Mouse (Mus musculus): ENCODE measurements around the gene Kcnj15. TPM values are rescaled to one million over a fixed set of nuclear protein-coding genes. Genes with fewer than 3 reads are reported as not detected.

Kcnj15 gene
- polyA plus RNA-seq, 1 experiment = 0.60 TPM

DNA sequence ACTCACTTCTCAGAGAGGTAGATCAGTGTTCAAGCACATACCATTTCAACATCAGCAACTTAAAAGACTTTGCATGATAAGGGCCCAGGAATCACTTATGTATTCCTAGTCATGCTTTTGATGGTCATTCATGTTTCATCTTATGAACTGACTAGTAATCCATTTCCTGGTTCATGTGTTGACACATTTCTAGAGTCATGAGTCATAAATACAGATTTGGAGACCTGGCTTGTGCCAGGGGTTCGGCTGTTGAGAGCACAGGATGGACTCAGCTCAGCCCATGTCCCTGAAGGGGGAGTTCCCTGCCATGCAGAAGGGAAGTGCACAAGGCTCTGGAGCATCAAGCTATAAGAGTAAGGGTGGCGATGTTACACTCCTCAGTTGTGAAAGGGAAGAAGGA lies 15.7 kb downstream of the Kcnj15 start:
- no peak for TF ChIP-seq CTCF (IDR thresholded peaks at IDR 0.05; ENCODE audit: control insufficient read depth, insufficient read depth, low read length)
- TF ChIP-seq POLR2A (IDR thresholded peaks at IDR 0.05; ENCODE audit: borderline replicate concordance, control insufficient read depth, low read depth, low read length) = no peak

DNA sequence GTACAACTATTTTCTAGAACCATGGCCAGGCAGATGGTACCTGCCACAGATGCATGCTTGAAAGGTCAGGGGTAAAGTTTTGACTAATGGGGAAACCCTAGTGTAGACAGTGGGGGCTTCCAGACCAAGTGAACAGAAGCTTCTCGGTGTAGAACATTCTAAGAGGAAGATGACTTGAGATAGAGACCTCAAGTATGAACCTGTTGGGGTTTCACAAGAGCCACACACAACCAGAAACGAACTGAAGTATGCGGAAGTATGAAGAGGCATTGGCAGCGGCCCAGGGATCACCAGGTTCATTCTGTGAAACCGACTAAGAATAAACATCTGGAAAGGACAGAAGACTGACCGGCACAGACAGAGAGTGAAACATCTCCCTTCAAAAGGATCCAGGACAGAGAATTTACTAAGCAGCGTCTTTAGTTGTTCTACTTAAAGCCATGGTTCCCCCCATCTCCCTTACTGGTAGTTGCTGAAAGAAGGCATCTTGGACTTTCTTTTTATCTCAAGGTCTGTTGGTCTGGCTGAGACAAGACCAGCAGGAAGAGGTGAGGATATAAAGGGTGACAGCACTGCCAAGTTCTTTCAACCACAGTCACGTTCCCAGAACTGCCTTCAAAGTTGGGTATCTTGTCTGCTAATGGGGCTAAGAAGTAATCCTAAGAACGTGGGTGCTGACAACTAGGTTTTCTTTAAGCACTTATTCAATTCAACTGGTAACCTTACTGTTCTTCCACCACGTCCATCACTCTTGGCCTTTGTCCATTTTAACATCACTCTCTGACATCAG lies 18.6 kb downstream of the Kcnj15 start:
- H3K27ac ChIP-seq (ENCODE audit: control insufficient read depth, insufficient read depth, low read depth, low read length, poor library complexity) = no peak overlapping the region
- TF ChIP-seq POLR2A (IDR thresholded peaks at IDR 0.05; ENCODE audit: borderline replicate concordance, control insufficient read depth, low read depth, low read length) = no peak
- TF ChIP-seq CTCF (IDR thresholded peaks at IDR 0.05; ENCODE audit: control insufficient read depth, insufficient read depth, low read length) = no peak
- 35% methylated on average over 10 of the region's 10 CpGs for WGBS
- H3K4me3 ChIP-seq (replicated peaks; ENCODE audit: control insufficient read depth, low read depth, low read length) = no peak overlapping the region
- no peaks in the 10 kb centered on the region; the same call in 1 of the 2 replicates for H3K4me1 ChIP-seq (ENCODE audit: control insufficient read depth, insufficient read depth, low read length)

More for the DNA sequence above, 15.7 kb downstream of the Kcnj15 start:
- Histone ChIP-seq H3K27ac (ENCODE audit: control insufficient read depth, insufficient read depth, low read depth, low read length, poor library complexity) (no peak overlapping the region), H3K4me1 (ENCODE audit: control insufficient read depth, insufficient read depth, low read length) (no peaks in the 10 kb centered on the region; the same call in 1 of the 2 replicates), H3K4me3 (replicated peaks; ENCODE audit: control insufficient read depth, low read depth, low read length) (no peak overlapping the region)
- WGBS = 73% methylated on average over 2 of the region's 2 CpGs

DNA sequence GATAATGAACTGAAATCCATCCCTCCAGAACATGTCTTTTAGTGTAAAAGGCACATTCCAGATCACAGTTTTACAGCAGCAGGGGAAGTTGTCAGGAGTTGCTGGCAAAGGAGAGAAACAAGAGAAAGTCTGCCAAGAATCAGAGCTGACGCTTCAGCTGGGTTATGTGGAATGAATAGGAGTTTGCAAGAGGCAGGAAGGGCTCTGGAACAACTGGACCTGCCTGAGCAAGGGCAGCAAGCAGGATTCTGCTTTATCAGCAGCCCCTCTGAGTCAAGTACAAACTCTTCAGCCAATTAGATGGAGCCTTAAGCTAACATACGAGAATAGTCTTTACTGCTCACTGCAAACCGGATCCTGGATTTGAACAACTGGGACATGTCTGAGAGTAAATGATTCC lies 21.7 kb downstream of the Kcnj15 start:
- no peak for TF ChIP-seq CTCF (IDR thresholded peaks at IDR 0.05; ENCODE audit: control insufficient read depth, insufficient read depth, low read length)
- TF ChIP-seq POLR2A (IDR thresholded peaks at IDR 0.05; ENCODE audit: borderline replicate concordance, control insufficient read depth, low read depth, low read length) = no peak
- 77% methylated on average over 3 of the region's 3 CpGs for WGBS
- Histone ChIP-seq H3K27ac (ENCODE audit: control insufficient read depth, insufficient read depth, low read depth, low read length, poor library complexity) (no peak overlapping the region), H3K4me1 (ENCODE audit: control insufficient read depth, insufficient read depth, low read length) (peaks cover under 1% of the 10 kb centered on the region; the same call in 1 of the 2 replicates), H3K4me3 (replicated peaks; ENCODE audit: control insufficient read depth, low read depth, low read length) (no peak overlapping the region)

DNA sequence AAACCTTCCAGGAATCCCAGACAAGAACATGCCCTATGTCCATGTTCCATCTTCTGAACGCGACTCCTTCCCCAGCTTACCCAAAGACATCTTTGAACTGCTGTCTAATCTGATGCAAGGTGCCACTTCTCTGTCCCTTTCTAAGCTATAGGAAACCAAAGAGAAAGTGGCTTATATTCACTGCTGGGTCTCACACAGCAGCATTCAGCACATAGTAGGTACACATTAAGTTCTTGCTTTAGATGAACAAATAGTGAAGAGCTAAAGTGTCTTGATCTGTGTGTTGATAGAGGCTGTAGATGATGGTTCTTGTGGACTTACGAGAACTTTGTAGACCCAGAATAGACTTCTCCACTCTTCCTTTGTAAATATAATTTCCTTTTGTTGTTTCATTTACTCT lies 23.0 kb downstream of the Kcnj15 start:
- Histone ChIP-seq H3K4me3 (replicated peaks; ENCODE audit: control insufficient read depth, low read depth, low read length) (no peak overlapping the region), H3K4me1 (ENCODE audit: control insufficient read depth, insufficient read depth, low read length) (peaks cover 2% of the 10 kb centered on the region), H3K27ac (ENCODE audit: control insufficient read depth, insufficient read depth, low read depth, low read length, poor library complexity) (no peak overlapping the region)
- no peak for TF ChIP-seq CTCF (IDR thresholded peaks at IDR 0.05; ENCODE audit: control insufficient read depth, insufficient read depth, low read length)
- TF ChIP-seq POLR2A (IDR thresholded peaks at IDR 0.05; ENCODE audit: borderline replicate concordance, control insufficient read depth, low read depth, low read length) = no peak
- 85% methylated on average over 3 of the region's 3 CpGs for WGBS

DNA sequence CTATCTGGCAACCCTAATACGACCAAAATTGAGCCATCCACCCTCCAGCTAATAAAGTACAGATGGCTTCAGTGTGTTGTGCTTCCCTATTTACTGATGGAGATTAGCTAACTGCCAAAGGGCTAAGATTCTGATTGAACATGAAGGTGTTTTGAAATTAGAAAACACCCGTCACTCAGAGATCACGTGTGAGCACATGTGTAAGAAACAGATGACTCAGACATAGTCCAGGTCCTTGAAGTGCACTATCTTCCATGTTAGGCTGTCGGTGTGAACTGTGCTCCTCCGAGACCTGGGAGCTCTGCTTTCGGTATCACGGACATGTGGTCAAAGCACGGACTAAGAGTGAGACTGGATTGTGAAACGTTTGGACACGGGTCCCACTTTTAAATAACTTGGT lies 26.0 kb downstream of the Kcnj15 start:
- WGBS = 59% methylated on average over 10 of the region's 10 CpGs
- Histone ChIP-seq H3K27ac (ENCODE audit: control insufficient read depth, insufficient read depth, low read depth, low read length, poor library complexity) (no peak overlapping the region), H3K4me1 (ENCODE audit: control insufficient read depth, insufficient read depth, low read length) (peaks cover 2% of the 10 kb centered on the region), H3K4me3 (replicated peaks; ENCODE audit: control insufficient read depth, low read depth, low read length) (no peak overlapping the region)
- no peak for TF ChIP-seq CTCF (IDR thresholded peaks at IDR 0.05; ENCODE audit: control insufficient read depth, insufficient read depth, low read length)

DNA sequence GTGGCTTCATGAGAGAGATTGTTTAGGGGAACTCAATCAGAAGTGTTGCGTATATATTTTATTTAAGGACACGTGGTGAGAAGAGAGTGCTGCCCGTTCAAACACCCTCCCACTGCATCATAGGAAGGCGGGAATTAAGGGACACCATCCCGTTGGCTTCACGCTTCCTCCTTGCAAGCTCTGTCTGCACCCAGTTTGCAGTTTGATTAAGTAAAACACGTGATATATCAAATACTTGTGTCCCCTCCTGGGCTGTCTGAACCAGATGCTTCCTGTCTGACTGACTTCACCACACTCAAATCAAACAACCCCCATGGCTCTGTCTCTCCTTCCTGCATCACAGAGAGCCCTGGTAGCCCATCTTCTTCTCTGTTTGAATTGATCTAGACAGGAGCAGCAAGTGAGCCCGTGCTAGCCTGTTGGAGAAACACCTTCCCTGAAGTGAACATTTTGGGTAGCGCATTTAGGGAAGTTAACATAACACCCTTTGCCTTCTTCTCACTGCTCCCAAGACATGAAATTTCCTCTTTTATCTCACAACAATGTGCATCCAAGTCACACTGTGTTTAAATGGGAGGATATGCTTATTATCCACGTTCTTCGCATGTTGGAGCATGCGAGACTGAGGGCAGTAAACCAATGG lies 26.8 kb downstream of the Kcnj15 start:
- WGBS = 14% methylated on average over 12 of the region's 12 CpGs
- peaks cover 2% of the 10 kb centered on the region for H3K4me1 ChIP-seq (ENCODE audit: control insufficient read depth, insufficient read depth, low read length)
- TF ChIP-seq POLR2A (IDR thresholded peaks at IDR 0.05; ENCODE audit: borderline replicate concordance, control insufficient read depth, low read depth, low read length) (no peak), CTCF (IDR thresholded peaks at IDR 0.05; ENCODE audit: control insufficient read depth, insufficient read depth, low read length) (no peak)
- no peak overlapping the region for H3K27ac ChIP-seq (ENCODE audit: control insufficient read depth, insufficient read depth, low read depth, low read length, poor library complexity)
- H3K4me3 ChIP-seq (replicated peaks; ENCODE audit: control insufficient read depth, low read depth, low read length) = no peak overlapping the region

DNA sequence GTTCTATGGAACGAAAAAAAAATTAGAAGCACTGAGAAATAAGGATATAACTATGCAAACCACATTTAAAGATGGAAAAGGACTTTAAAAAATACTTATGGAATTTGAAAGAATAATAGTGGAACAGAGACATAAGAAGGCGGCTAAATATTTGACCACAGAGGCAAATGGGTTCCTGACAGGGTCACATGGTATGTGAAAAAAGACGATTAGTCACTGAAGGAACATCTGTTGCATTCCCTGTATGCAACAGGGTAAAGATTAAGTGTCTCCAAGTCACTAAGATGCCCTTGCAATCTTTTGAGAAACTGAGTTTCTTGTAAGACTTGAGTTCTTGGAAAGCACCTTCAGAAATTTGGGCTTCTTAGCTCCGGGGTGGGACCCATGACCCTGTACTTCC lies 27.7 kb downstream of the Kcnj15 start:
- H3K4me1 ChIP-seq (ENCODE audit: control insufficient read depth, insufficient read depth, low read length) = peaks cover 2% of the 10 kb centered on the region
- TF ChIP-seq POLR2A (IDR thresholded peaks at IDR 0.05; ENCODE audit: borderline replicate concordance, control insufficient read depth, low read depth, low read length) (no peak), CTCF (IDR thresholded peaks at IDR 0.05; ENCODE audit: control insufficient read depth, insufficient read depth, low read length) (no peak)
- WGBS = 58% methylated on average over 4 of the region's 4 CpGs

DNA sequence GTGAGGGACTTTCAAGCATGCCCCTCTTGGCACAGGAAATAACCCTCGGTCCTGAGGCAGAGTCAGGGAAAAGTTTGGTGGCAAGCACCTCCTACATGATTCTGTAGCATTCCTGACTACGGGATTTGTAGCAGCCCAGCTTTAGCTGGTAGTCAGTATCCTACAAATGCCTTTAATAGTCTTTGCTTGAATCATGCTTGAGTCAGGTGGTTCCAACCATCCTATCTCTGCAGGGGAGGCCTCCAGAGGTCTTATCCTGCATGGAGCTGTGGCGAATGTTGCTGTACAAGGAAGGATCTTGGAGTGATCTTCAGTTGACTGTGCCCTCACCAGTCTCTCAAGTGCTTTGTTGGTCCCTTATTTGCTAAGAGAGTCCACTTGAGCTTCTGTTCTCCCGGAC lies 28.4 kb downstream of the Kcnj15 start:
- Histone ChIP-seq H3K4me1 (ENCODE audit: control insufficient read depth, insufficient read depth, low read length) (peaks cover 2% of the 10 kb centered on the region), H3K27ac (ENCODE audit: control insufficient read depth, insufficient read depth, low read depth, low read length, poor library complexity) (no peak overlapping the region), H3K4me3 (replicated peaks; ENCODE audit: control insufficient read depth, low read depth, low read length) (no peak overlapping the region)
- TF ChIP-seq POLR2A (IDR thresholded peaks at IDR 0.05; ENCODE audit: borderline replicate concordance, control insufficient read depth, low read depth, low read length) (no peak), CTCF (IDR thresholded peaks at IDR 0.05; ENCODE audit: control insufficient read depth, insufficient read depth, low read length) (no peak)
- 70% methylated on average over 4 of the region's 4 CpGs for WGBS

More for the DNA sequence above, 27.7 kb downstream of the Kcnj15 start:
- Histone ChIP-seq H3K4me3 (replicated peaks; ENCODE audit: control insufficient read depth, low read depth, low read length) (no peak overlapping the region), H3K27ac (ENCODE audit: control insufficient read depth, insufficient read depth, low read depth, low read length, poor library complexity) (no peak overlapping the region)

Measured in bone marrow, adult 2 months (tissue).